Mouse (Mus musculus): ENCODE results near the gene Gm8050. TPM values are rescaled to one million over a fixed set of nuclear protein-coding genes. Genes with fewer than 3 reads are reported as not detected.
"Not testable (repeated sequence)": the region's sequence is repeated elsewhere in the genome, so short reads cannot be mapped to it uniquely, and the experiment has no call there.

The Gm8050 gene
- not detected in 2 replicates for polyA plus RNA-seq (2015; fragmentation: Nextera tagmentation; extraction: Ambion mirVana)

GRCm38 (mm10) chr14:6720151-6720550 is at the start of gene Gm8050:
Gene Gm8050 (minus strand): TSS chr14:6720251.
- not testable (repeated sequence) for H3K4me1 ChIP-seq; H3K36me3 ChIP-seq; H3K9ac ChIP-seq; H3K4me3 ChIP-seq (replicated peaks); ATAC-seq (ENCODE audit: insufficient read depth, low FRiP score, low read depth); H3K27me3 ChIP-seq (replicated peaks); H3K27ac ChIP-seq; H3K4me2 ChIP-seq; H3K9me3 ChIP-seq
- 67% methylated on average over 1 of the region's 2 CpGs for WGBS

GRCm38 (mm10) chr14:6757231-6757536 is 37.1 kb upstream of the Gm8050 start:
- H3K27ac ChIP-seq; H3K36me3 ChIP-seq; H3K9ac ChIP-seq; H3K4me1 ChIP-seq; ATAC-seq (ENCODE audit: insufficient read depth, low FRiP score, low read depth); H3K9me3 ChIP-seq; H3K27me3 ChIP-seq (replicated peaks): not testable (repeated sequence)
- H3K4me2 ChIP-seq: peak overlapping the region; percentile 51
- 0% methylated on average over 5 of the region's 13 CpGs for WGBS
- peak overlapping the region; percentile 42 for H3K4me3 ChIP-seq (replicated peaks)

GRCm38 (mm10) chr14:6756384-6757230 is 36.6 kb upstream of the Gm8050 start:
- H3K4me2 ChIP-seq: peak overlapping the region; percentile 51
- not testable (repeated sequence) for H3K9me3 ChIP-seq, H3K27ac ChIP-seq

GRCm38 (mm10) chr14:6742232-6742631 is 22.2 kb upstream of the Gm8050 start, which contains the start of gene Gm3636:
Gene Gm3636 (minus strand): TSS chr14:6742332.
- not testable (repeated sequence) for H3K9me3 ChIP-seq; H3K4me2 ChIP-seq; H3K27ac ChIP-seq; H3K36me3 ChIP-seq; H3K27me3 ChIP-seq (replicated peaks); H3K4me1 ChIP-seq; ATAC-seq (ENCODE audit: insufficient read depth, low FRiP score, low read depth); H3K4me3 ChIP-seq (replicated peaks); H3K9ac ChIP-seq
- WGBS: no CpG with 5 or more reads among the region's 2 CpGs

More at GRCm38 (mm10) chr14:6756384-6757230, 36.6 kb upstream of the Gm8050 start:
- H3K27me3 ChIP-seq (replicated peaks); H3K4me1 ChIP-seq; H3K9ac ChIP-seq; ATAC-seq (ENCODE audit: insufficient read depth, low FRiP score, low read depth); H3K36me3 ChIP-seq: not testable (repeated sequence)
- H3K4me3 ChIP-seq (replicated peaks): peak overlapping the region; percentile 42
- WGBS: 3% methylated on average over 21 of the region's 67 CpGs

- not testable (repeated sequence) for H3K27ac ChIP-seq; H3K9ac ChIP-seq; H3K4me1 ChIP-seq; H3K36me3 ChIP-seq; ATAC-seq (ENCODE audit: insufficient read depth, low FRiP score, low read depth); H3K27me3 ChIP-seq (replicated peaks); H3K4me2 ChIP-seq; H3K9me3 ChIP-seq; H3K4me3 ChIP-seq (replicated peaks)
- no CpG with 5 or more reads among the region's 1 CpGs for WGBS
Observed at GRCm38 (mm10) chr14:6684070-6684469, 36.0 kb downstream of the Gm8050 start, which contains the start of gene Gm10251. Gene Gm10251 (minus strand): TSS chr14:6684170.

Other genes starting within 250 kb of the Gm8050 start
- gene Gm8356, start 183.0 kb downstream of the Gm8050 start, polyA plus RNA-seq (2015; fragmentation: Nextera tagmentation; extraction: Ambion mirVana): not detected in 2 replicates
- 0.09 and 0.14 TPM in 2 replicates for gene Gm3629, start 129.6 kb downstream of the Gm8050 start, polyA plus RNA-seq (2015; fragmentation: Nextera tagmentation; extraction: Ambion mirVana)
- not detected in 2 replicates for gene Gm3460, start 97.8 kb downstream of the Gm8050 start, polyA plus RNA-seq (2015; fragmentation: Nextera tagmentation; extraction: Ambion mirVana)
- 0.17 TPM in 1 of 2 replicates, not detected in the other for gene Gm10251, start 36.1 kb downstream of the Gm8050 start, polyA plus RNA-seq (2015; fragmentation: Nextera tagmentation; extraction: Ambion mirVana)
- gene Gm3636, start 22.1 kb upstream of the Gm8050 start, polyA plus RNA-seq (2015; fragmentation: Nextera tagmentation; extraction: Ambion mirVana): 3.0 and 3.9 TPM in 2 replicates
- not detected in 2 replicates for gene Gm8362, start 54.2 kb upstream of the Gm8050 start, polyA plus RNA-seq (2015; fragmentation: Nextera tagmentation; extraction: Ambion mirVana)
- gene Gm3642, start 120.1 kb upstream of the Gm8050 start, polyA plus RNA-seq (2015; fragmentation: Nextera tagmentation; extraction: Ambion mirVana): not detected in 2 replicates
- 0.65 and 0.73 TPM in 2 replicates for gene Gm3667, start 169.7 kb upstream of the Gm8050 start, polyA plus RNA-seq (2015; fragmentation: Nextera tagmentation; extraction: Ambion mirVana)

Data from stomach, embryonic 15.5 days (tissue).